Mouse (Mus musculus) lung, postnatal 25 days (tissue): ENCODE data around the gene Hoxb1.

Experiments
- DNase-seq: peaks from one replicate; pipeline ENCODE4 v3.0.0; 2022; ENCODE audit warnings: low spot score

The Hoxb1 gene

GRCm38 (mm10) chr11:96334002-96334364 lies 31.6 kb upstream of the Hoxb1 start:
- no peak for DNase-seq

GRCm38 (mm10) chr11:96334998-96335397 lies 30.6 kb upstream of the Hoxb1 start:
- DNase-seq: no peak

- DNase-seq: no peak
These were observed 29.0 kb upstream of the Hoxb1 start for GRCm38 (mm10) chr11:96336597-96336996.

- no peak for DNase-seq
These were observed 28.5 kb upstream of the Hoxb1 start for GRCm38 (mm10) chr11:96337026-96337425.

GRCm38 (mm10) chr11:96338957-96339855 lies 26.3 kb upstream of the Hoxb1 start:
- DNase-seq: no peak

- no peak for DNase-seq
These were observed 24.7 kb upstream of the Hoxb1 start for GRCm38 (mm10) chr11:96340698-96341365.

- no peak for DNase-seq
These were observed 23.6 kb upstream of the Hoxb1 start for GRCm38 (mm10) chr11:96341701-96342575.

GRCm38 (mm10) chr11:96342576-96342930 lies 23.0 kb upstream of the Hoxb1 start:
- DNase-seq: no peak

- no peak for DNase-seq
These were observed 22.3 kb upstream of the Hoxb1 start for GRCm38 (mm10) chr11:96343206-96343745.

GRCm38 (mm10) chr11:96344061-96344877 lies 21.3 kb upstream of the Hoxb1 start:
- DNase-seq: no peak

- DNase-seq: no peak
These were observed 20.7 kb upstream of the Hoxb1 start for GRCm38 (mm10) chr11:96344878-96345159.

GRCm38 (mm10) chr11:96345220-96345892 lies 20.2 kb upstream of the Hoxb1 start:
- DNase-seq: no peak

- DNase-seq: no peak
These were observed 19.4 kb upstream of the Hoxb1 start for GRCm38 (mm10) chr11:96345893-96346806.

GRCm38 (mm10) chr11:96346916-96347520 lies 18.5 kb upstream of the Hoxb1 start:
- no peak for DNase-seq

- DNase-seq: no peak
These were observed 17.8 kb upstream of the Hoxb1 start for GRCm38 (mm10) chr11:96347717-96348116.

GRCm38 (mm10) chr11:96348141-96348928 lies 17.2 kb upstream of the Hoxb1 start:
- DNase-seq: no peak

GRCm38 (mm10) chr11:96348988-96349387 lies 16.6 kb upstream of the Hoxb1 start:
- no peak for DNase-seq

- no peak for DNase-seq
These were observed 15.8 kb upstream of the Hoxb1 start for GRCm38 (mm10) chr11:96349491-96350340.
